Mouse (Mus musculus) hindbrain, embryonic 12.5 days (tissue): ENCODE measurements at regions not wholly inside any gene's neighbourhood (a gene's known extent, or its start where the extent isn't known, plus 50 kb on each side); places are given as distances from the start of the nearest gene placed in this dataset.

Experiments used
- ATAC-seq: fragments of 200-750 bp; cut with Nextera tagmentation; 2 replicates; pipeline ENCODE4 v1.8.0; 2017; ENCODE audit warnings: moderate TSS enrichment; ENCODE audit not compliant: low FRiP score
- H3K27ac ChIP-seq: fragments of 300-500 bp; sonication (generic); 2 replicates; pipeline ENCODE4 v1.5.1; 2016; ENCODE audit warnings: mild to moderate bottlenecking
- H3K27me3 ChIP-seq: fragments of 300-500 bp; sonication (generic); 2 replicates; pipeline ENCODE4 v1.6.1; 2016; ENCODE audit warnings: mild to moderate bottlenecking
- H3K36me3 ChIP-seq: fragments of 300-500 bp; sonication (generic); 2 replicates; pipeline ENCODE4 v1.6.1; 2016; ENCODE audit warnings: mild to moderate bottlenecking
- H3K4me1 ChIP-seq: fragments of 300-500 bp; sonication (generic); 2 replicates; pipeline ENCODE4 v1.6.1; 2016
- H3K4me2 ChIP-seq: fragments of 300-500 bp; sonication (generic); replicated peaks from 2 replicates; pipeline ENCODE4 v1.6.1; 2016; ENCODE audit warnings: mild to moderate bottlenecking
- H3K4me3 ChIP-seq: fragments of 300-500 bp; sonication (generic); 2 replicates; pipeline ENCODE4 v1.5.1; 2016; ENCODE audit warnings: mild to moderate bottlenecking
- H3K9ac ChIP-seq: fragments of 300-500 bp; sonication (generic); 2 replicates; pipeline ENCODE4 v1.6.1; 2016; ENCODE audit warnings: mild to moderate bottlenecking, moderate library complexity
- H3K9me3 ChIP-seq: fragments of 300-500 bp; sonication (generic); replicated peaks from 2 replicates; pipeline ENCODE4 v1.6.1; 2016; ENCODE audit warnings: mild to moderate bottlenecking
- whole genome bisulfite sequencing: fragments of 180-500 bp; shearing (Covaris S2); methylation state at CpG from one replicate; pipeline ENCODE4 v1.1.7; 2016; 5-methylcytosine and 5-hydroxymethylcytosine counted together

GRCm38 (mm10) chr3:131698070-131698750 is 133.6 kb downstream of the Papss1 start:
- 86% methylated on average over 3 of the region's 3 CpGs for WGBS
- no peaks in the 10 kb centered on the region for H3K9me3 ChIP-seq
- H3K36me3 ChIP-seq, result no peaks in the 10 kb centered on the region
- H3K9ac ChIP-seq, result no peak overlapping the region
- H3K4me1 ChIP-seq, result no peaks in the 10 kb centered on the region
- no peak overlapping the region for H3K4me3 ChIP-seq
- no peak for ATAC-seq
- no peak overlapping the region for H3K4me2 ChIP-seq
- no peak overlapping the region for H3K27ac ChIP-seq
- no peaks in the 10 kb centered on the region for H3K27me3 ChIP-seq

GRCm38 (mm10) chr3:131703134-131703533 is 138.6 kb downstream of the Papss1 start:
- Histone ChIP-seq H3K4me3 (no peak overlapping the region), H3K36me3 (no peaks in the 10 kb centered on the region), H3K27ac (no peak overlapping the region), H3K9ac (no peak overlapping the region), H3K27me3 (no peaks in the 10 kb centered on the region), H3K4me2 (no peak overlapping the region), H3K4me1 (no peaks in the 10 kb centered on the region), H3K9me3 (no peaks in the 10 kb centered on the region)
- ATAC-seq, result no peak

DNA sequence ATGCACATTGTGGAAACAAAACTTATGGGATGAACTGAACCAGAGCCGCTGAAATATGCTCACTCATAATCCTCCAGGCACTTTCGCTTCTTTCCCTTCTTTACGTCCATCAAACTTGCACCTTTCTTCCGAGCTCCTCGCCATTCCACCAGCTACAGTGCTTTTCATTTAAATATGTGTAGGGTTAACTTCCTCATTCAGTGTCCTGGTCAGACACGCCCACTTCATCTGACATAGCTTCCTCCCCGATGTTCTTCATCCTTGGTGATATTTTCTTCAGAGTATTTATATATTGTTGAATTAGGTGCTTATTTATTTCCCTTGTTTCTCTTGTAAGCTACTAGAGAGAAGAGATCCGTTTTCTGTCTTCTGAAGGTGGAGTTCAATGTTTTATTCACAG is 149.0 kb downstream of the Papss1 start:
- ATAC-seq, result no peak
- H3K27ac ChIP-seq, result no peak overlapping the region
- 86% methylated on average over 8 of the region's 8 CpGs for WGBS

DNA sequence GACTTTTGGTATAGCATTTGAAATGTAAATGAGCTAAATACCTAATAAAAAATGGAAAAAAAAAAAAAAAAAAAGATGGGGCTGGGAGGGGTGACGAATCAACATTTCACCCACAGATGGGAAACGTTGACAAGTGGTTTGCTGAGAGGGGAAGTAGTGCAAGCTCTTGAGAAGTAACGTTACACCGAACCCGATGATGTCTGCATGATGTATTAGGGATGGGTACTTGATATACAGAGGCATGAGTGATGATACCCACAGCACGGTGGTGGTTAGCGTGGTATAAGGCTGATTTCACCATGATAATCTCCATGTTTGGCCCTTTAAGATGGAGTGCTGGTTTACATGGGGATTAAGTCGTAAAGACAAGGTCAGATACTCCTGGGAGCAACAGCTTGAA is 154.2 kb downstream of the Papss1 start:
- H3K36me3 ChIP-seq, result no peaks in the 10 kb centered on the region
- H3K9ac ChIP-seq, result no peak overlapping the region
- WGBS, result 87% methylated on average over 8 of the region's 8 CpGs
- no peak overlapping the region for H3K27ac ChIP-seq
- H3K4me1 ChIP-seq, result no peaks in the 10 kb centered on the region
- H3K27me3 ChIP-seq, result no peaks in the 10 kb centered on the region
- no peaks in the 10 kb centered on the region for H3K9me3 ChIP-seq
- H3K4me2 ChIP-seq, result no peak overlapping the region
- H3K4me3 ChIP-seq, result no peak overlapping the region
- ATAC-seq, result no peak

More for the DNA sequence above, 149.0 kb downstream of the Papss1 start:
- Histone ChIP-seq H3K27me3 (no peaks in the 10 kb centered on the region), H3K4me3 (no peak overlapping the region), H3K36me3 (no peaks in the 10 kb centered on the region), H3K9ac (no peak overlapping the region), H3K4me2 (no peak overlapping the region), H3K4me1 (no peaks in the 10 kb centered on the region), H3K9me3 (no peaks in the 10 kb centered on the region)

- no peak overlapping the region for H3K4me3 ChIP-seq
- no peaks in the 10 kb centered on the region for H3K27me3 ChIP-seq
- no peaks in the 10 kb centered on the region for H3K36me3 ChIP-seq
- H3K4me2 ChIP-seq, result no peak overlapping the region
- ATAC-seq, result no peak
- 88% methylated on average over 3 of the region's 3 CpGs for WGBS
- no peaks in the 10 kb centered on the region for H3K4me1 ChIP-seq
- H3K9ac ChIP-seq, result no peak overlapping the region
- no peak overlapping the region for H3K27ac ChIP-seq
- no peaks in the 10 kb centered on the region for H3K9me3 ChIP-seq
Observed at GRCm38 (mm10) chr3:131728618-131729017, 164.1 kb downstream of the Papss1 start.

GRCm38 (mm10) chr3:131734226-131734625 is 169.7 kb downstream of the Papss1 start:
- H3K9me3 ChIP-seq, result no peaks in the 10 kb centered on the region
- no peak for ATAC-seq
- 80% methylated on average over 6 of the region's 6 CpGs for WGBS
- H3K4me2 ChIP-seq, result no peak overlapping the region
- no peaks in the 10 kb centered on the region for H3K36me3 ChIP-seq
- no peaks in the 10 kb centered on the region for H3K27me3 ChIP-seq
- H3K27ac ChIP-seq, result no peak overlapping the region
- no peak overlapping the region for H3K9ac ChIP-seq
- no peaks in the 10 kb centered on the region for H3K4me1 ChIP-seq
- H3K4me3 ChIP-seq, result no peak overlapping the region

GRCm38 (mm10) chr3:131737461-131737860 is 172.9 kb downstream of the Papss1 start:
- Histone ChIP-seq H3K4me1 (no peaks in the 10 kb centered on the region), H3K27ac (no peak overlapping the region), H3K4me3 (no peak overlapping the region), H3K9ac (no peak overlapping the region), H3K36me3 (no peaks in the 10 kb centered on the region), H3K9me3 (no peaks in the 10 kb centered on the region), H3K27me3 (no peaks in the 10 kb centered on the region), H3K4me2 (no peak overlapping the region)
- ATAC-seq, result no peak
- WGBS, result 71% methylated on average over 6 of the region's 6 CpGs

DNA sequence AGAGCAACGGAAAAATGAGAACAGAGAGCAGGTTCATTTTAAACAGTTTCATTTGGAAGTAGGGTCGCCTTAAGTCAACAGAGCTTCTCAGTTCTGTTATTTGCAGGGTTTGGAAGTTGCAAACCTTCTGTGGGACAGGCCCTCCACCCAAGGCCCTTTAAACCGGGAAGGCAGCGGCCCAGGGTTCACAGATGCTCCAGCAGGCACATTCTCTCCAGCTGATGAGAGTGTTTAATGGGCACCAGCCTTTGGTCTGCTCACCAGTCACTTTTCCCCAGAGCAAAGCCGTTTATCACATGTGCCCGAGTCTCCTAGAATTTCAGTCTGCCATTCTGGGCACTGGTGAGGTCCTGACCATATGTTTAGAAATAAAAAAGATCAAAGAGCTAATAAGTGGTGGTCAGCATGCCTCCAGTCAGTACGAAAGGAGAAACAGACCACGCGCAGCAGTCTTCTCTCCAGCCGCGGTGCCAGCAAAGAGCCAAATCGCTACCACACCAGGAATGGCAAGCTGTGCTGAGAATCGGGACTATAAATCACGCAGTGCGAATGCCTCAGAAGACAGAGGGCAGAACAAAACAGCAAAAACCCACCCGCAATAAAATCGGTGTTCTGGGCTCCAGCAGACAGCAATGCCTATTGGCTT is 173.5 kb downstream of the Papss1 start:
- 81% methylated on average over 17 of the region's 17 CpGs for WGBS
- Histone ChIP-seq H3K36me3 (no peaks in the 10 kb centered on the region), H3K27me3 (no peaks in the 10 kb centered on the region), H3K4me3 (no peak overlapping the region), H3K4me2 (no peak overlapping the region), H3K9ac (no peak overlapping the region), H3K4me1 (no peaks in the 10 kb centered on the region), H3K9me3 (no peaks in the 10 kb centered on the region), H3K27ac (no peak overlapping the region)
- no peak for ATAC-seq

GRCm38 (mm10) chr3:131755537-131755936 is 191.0 kb downstream of the Papss1 start:
- Histone ChIP-seq H3K36me3 (no peaks in the 10 kb centered on the region), H3K27me3 (no peaks in the 10 kb centered on the region), H3K9ac (no peak overlapping the region), H3K9me3 (no peaks in the 10 kb centered on the region), H3K4me1 (no peaks in the 10 kb centered on the region), H3K4me2 (no peak overlapping the region), H3K4me3 (no peak overlapping the region), H3K27ac (no peak overlapping the region)
- 69% methylated on average over 2 of the region's 2 CpGs for WGBS
- no peak for ATAC-seq

DNA sequence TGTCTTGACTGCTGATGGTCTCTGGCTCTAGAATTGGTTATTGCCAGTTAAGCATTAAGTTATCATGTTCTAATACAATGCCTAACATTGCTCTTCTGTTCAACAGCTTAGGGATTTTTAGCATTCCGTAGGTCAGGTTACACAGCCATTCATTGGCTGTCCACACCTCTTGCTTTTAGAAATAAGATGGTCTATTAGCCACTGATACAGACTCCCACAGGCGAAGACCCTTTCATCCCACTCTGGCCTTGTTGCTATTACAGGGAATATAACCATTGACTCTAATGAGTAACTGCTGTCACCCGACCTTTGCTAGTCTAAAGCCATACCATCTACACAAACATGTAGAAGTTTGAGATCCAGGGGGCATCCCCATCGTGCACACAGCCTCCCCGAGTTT is 191.6 kb downstream of the Papss1 start:
- Histone ChIP-seq H3K27me3 (no peaks in the 10 kb centered on the region), H3K9ac (no peak overlapping the region), H3K36me3 (no peaks in the 10 kb centered on the region), H3K4me1 (no peaks in the 10 kb centered on the region), H3K27ac (no peak overlapping the region), H3K9me3 (no peaks in the 10 kb centered on the region), H3K4me2 (no peak overlapping the region), H3K4me3 (no peak overlapping the region)
- ATAC-seq, result no peak
- 79% methylated on average over 5 of the region's 5 CpGs for WGBS

DNA sequence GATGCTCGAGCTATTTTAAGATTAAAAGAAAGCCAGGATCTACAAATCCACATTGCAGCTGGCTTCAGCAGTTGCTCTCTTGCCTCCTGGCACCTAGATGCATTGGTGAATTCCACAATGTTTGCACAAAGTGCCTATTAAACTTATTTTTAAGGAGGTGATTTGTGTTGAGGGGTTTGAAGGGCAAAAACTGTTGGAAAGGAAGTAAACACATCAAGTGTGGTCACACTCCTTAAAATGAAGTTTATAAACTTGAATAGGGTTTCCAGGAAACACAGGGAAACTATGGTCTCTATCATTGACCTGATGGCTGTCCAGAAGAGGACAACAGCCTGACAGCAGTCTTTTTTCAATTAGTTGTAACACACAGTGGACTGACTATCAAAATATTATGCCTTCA is 205.4 kb downstream of the Papss1 start:
- Histone ChIP-seq H3K27ac (no peak overlapping the region), H3K4me3 (no peak overlapping the region), H3K4me1 (no peaks in the 10 kb centered on the region), H3K27me3 (no peaks in the 10 kb centered on the region), H3K36me3 (no peaks in the 10 kb centered on the region), H3K9ac (no peak overlapping the region), H3K4me2 (no peak overlapping the region), H3K9me3 (no peaks in the 10 kb centered on the region)
- ATAC-seq, result no peak
- WGBS, result 81% methylated on average over 1 of the region's 1 CpGs

DNA sequence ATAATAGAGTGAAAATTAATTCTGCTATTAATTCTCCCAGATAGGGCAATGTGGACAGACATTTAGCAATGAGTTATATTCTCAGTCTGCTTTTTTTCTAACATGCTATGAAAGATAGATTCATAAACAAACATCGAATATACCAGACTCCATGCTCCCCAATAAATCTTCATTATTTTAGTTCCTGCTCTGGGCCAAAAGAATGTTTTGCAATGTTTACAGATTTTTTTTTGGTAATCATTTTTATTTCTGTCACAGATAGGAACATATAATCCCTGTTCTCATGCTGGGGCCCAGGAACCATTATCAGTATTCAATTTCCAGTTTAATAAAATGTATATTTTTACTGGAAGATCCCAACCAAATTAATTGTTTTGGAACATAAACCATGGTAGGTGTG is 205.9 kb downstream of the Papss1 start:
- Histone ChIP-seq H3K36me3 (no peaks in the 10 kb centered on the region), H3K27ac (no peak overlapping the region), H3K4me2 (no peak overlapping the region), H3K9ac (no peak overlapping the region), H3K27me3 (no peaks in the 10 kb centered on the region), H3K4me1 (no peaks in the 10 kb centered on the region), H3K9me3 (no peaks in the 10 kb centered on the region), H3K4me3 (no peak overlapping the region)
- 94% methylated on average over 1 of the region's 1 CpGs for WGBS
- ATAC-seq, result no peak

DNA sequence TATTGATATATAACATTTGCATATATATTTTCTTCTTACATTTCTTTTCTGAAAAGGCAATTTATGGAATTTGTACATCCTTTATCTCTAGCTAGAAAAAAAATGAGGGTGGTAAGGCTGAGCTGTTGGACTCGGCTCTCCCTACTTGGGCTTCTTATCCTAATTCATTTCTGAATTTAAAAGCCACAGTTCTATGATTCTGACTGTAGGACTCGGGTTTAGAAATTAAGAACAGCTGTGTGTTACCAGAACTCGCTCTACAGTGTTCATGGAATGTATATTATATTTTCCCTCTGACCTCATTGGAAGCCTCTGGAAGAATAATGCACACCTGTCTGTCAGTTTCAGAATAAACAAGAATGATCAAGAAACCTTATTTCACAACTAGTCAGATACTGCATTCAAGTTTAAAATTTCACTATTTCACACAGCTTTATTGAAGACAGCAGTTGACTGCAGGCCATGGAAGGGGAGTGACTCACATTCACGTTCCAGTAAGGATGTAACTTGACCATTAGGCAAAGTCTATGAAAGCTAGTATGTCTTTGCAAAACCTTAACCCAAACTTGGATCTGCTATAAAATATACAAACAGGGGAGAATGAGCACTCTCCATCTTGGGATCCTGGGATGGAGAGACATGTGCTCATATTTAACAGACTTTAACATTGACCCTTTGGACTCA is 207.4 kb downstream of the Papss1 start:
- H3K27ac ChIP-seq, result no peak overlapping the region
- no peak overlapping the region for H3K4me2 ChIP-seq
- ATAC-seq, result no peak
- no peak overlapping the region for H3K9ac ChIP-seq
- no peak overlapping the region for H3K4me3 ChIP-seq
- WGBS, result 63% methylated on average over 4 of the region's 4 CpGs
- H3K27me3 ChIP-seq, result no peaks in the 10 kb centered on the region
- no peaks in the 10 kb centered on the region for H3K9me3 ChIP-seq
- no peaks in the 10 kb centered on the region for H3K36me3 ChIP-seq
- H3K4me1 ChIP-seq, result no peaks in the 10 kb centered on the region
